Mouse (Mus musculus) T-helper 1 cell (primary cell): ENCODE data around the gene Usp4.

ENCODE experiments used
- in situ Hi-C: fragments of 300-600 bp; cut with MboI, MseI; formaldehyde crosslinking; loops from one replicate; pipeline ENCODE4 v1.15.1; 2025; ENCODE audit warnings: high pct_unique_total_duplicates

The Usp4 gene

DNA sequence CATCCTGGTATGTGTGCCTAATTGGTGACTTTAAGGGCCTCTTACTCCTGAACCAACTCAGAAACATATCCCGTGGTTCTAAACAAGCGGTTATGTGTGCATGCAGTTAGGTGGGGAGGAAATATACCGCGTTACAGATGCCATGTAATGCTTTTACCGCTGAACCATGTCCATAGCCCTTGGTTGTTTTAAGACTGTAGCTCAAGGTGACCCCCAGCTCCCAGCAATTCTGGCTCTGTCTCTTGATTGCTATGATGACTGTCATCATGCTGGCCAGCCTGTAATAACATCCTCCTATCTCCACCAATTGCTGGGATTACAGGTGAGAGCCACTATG is 6.5 kb upstream of the Usp4 start:
- in situ Hi-C loops, result loop anchor here (25.0 kb wide), 1 partner anchor 721 kb away; the partner anchor contains the start of genes Atrip and Trex1

GRCm38 (mm10) chr9:108341801-108342200 is 5.9 kb upstream of the Usp4 start:
- in situ Hi-C loops, result loop anchor here (25.0 kb wide), 1 partner anchor 720 kb away; the partner anchor contains the start of genes Atrip and Trex1

DNA sequence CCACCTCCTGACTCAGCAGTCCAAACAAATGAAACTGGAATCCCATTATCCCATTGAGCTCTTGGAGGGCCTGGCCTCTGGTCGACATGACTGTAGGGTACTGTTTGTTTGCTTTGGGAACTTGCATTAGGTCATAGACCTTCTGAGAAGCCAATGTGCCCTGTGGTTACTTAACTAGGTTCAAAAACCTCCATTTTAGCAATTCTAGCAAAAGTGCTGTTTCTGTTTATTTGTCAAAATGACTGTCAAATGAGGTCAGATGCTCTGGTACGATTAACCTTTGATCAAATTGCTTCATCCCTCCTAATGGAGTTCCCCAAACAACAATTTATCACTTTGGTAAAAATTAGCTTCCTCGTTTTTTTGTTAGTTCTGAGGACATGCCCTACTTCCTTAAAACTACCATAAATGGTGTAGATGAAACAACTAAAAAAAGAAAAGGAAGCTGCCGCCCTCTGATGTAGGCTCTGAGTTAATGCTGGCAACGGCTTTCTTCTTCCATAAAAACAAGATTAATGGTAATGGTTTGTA is 5.3 kb upstream of the Usp4 start:
- in situ Hi-C loops, result loop anchor here (25.0 kb wide), 1 partner anchor 720 kb away; the partner anchor contains the start of genes Atrip and Trex1

GRCm38 (mm10) chr9:108343331-108343730 is 4.3 kb upstream of the Usp4 start:
- in situ Hi-C loops, result loop anchor here (25.0 kb wide), 1 partner anchor 719 kb away; the partner anchor contains the start of genes Atrip and Trex1

- in situ Hi-C loops, result loop anchor here (25.0 kb wide), 1 partner anchor 718 kb away; the partner anchor contains the start of genes Atrip and Trex1
Observed at GRCm38 (mm10) chr9:108343835-108344234, 3.8 kb upstream of the Usp4 start.

DNA sequence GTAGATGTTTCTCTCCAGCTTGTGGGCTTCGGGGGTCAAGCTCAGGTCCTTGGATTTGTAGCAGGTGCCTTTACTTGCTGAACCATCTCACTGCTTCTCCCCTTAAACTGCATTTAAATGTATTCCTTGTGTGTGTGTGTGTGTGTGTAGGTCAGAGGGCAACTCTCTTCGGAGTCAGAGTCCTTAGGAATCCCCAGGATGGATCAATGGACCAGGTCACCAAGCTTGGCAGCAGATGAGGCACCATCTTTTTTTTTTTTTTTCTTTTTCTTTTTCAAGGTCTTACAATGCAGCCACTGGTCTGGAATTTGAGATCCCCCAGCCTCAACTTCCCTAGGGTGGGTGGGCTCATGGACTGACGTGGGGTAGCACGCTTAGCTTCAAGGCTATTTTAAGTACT is 3.2 kb upstream of the Usp4 start:
- in situ Hi-C loops, result loop anchor here (25.0 kb wide), 1 partner anchor 718 kb away; the partner anchor contains the start of genes Atrip and Trex1

GRCm38 (mm10) chr9:108347024-108347423 is 629 bp upstream of the Usp4 start:
- in situ Hi-C loops, result loop anchor here (25.0 kb wide), 1 partner anchor 715 kb away; the partner anchor contains the start of genes Atrip and Trex1

DNA sequence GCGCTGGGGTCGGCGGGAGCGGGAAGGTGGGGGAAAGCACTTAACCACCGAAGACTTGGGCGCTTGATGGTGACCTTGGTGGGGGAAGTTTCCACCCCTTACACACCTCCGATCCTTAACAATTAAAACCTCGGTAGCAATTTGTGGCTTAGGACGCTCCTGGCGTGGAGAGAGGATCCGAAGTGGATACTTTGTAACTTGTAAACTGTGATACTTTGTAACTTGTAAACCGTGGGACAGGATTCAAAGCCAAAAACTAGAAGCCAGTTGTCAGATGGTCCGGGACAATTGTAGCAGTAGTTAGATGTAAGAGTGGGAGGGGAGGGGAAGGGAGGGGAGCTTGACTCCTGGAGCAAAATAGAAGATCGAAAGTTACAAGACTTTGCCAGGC is 632 bp downstream of the Usp4 start:
- in situ Hi-C loops, result loop anchor here (25.0 kb wide), 1 partner anchor 714 kb away; the partner anchor contains the start of genes Atrip and Trex1

DNA sequence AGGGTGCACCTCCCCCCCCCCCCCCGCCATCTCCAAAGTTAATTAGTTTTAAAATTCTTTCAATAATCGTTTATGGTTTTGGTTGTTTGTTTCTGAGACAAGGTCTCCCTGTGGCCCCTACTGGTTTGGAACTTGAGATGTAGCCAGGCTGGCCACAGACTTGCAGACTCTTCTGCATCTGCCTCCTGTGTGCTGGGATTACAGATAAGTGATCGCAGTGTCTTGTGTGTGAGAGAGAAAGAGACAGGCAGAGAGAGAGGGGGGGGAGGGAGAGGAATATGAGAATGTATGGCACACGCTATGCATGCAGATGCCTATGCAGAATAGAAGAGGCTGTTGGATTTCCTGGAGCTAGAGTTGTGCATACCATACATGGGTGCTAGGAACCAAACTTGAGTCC is 2.1 kb downstream of the Usp4 start:
- in situ Hi-C loops, result loop anchor here (25.0 kb wide), 1 partner anchor 713 kb away; the partner anchor contains the start of genes Atrip and Trex1

DNA sequence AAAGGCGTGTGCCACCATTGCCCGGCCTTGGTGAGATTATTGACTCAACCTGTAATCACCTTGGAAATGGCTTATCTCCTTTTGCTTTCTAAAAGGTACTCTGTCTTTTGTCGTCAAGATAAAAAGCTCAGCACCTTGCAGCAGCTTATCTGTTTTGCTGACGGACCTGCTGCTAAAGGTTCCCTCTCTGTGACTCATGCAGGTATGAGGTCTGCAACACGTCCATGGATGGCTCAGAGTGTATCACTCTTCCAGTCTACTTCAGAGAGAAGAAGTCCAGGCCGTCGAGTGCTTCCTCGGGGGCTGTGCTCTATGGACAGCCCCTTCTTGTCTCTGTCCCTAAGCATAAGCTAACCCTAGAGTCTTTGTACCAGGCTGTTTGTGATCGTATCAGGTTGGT is 30.6 kb downstream of the Usp4 start:
- in situ Hi-C loops, result loop anchor here (5.0 kb wide), 1 partner anchor 164 kb away; no protein-coding TSS in a partner anchor

GRCm38 (mm10) chr9:108378736-108379135 is 31.1 kb downstream of the Usp4 start:
- in situ Hi-C loops, result loop anchor here (5.0 kb wide), 1 partner anchor 164 kb away; no protein-coding TSS in a partner anchor

DNA sequence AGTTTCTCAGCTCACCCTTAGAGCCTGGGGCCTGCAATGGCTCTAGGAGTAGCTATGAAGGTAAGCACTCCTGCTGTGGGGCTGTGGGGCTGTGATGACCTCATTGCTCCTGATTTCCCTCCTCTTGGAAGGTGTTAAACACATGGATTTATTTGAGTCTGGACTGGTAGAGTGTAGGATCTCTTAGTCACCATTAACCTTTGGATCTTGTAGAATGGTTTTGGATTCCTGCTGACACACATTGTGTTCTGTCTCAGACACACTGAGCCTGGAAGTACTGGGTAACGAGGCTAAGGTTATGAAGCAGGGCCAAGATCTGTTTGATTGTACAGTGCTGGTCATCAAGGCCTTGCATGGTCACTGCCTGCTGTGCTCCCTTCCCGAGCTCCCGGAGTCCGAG is 31.6 kb downstream of the Usp4 start:
- in situ Hi-C loops, result loop anchor here (5.0 kb wide), 1 partner anchor 163 kb away; no protein-coding TSS in a partner anchor

- in situ Hi-C loops, result loop anchor here (10.0 kb wide), 1 partner anchor 57 kb away; no protein-coding TSS in a partner anchor
Observed at GRCm38 (mm10) chr9:108381382-108381781, 33.7 kb downstream of the Usp4 start.

DNA sequence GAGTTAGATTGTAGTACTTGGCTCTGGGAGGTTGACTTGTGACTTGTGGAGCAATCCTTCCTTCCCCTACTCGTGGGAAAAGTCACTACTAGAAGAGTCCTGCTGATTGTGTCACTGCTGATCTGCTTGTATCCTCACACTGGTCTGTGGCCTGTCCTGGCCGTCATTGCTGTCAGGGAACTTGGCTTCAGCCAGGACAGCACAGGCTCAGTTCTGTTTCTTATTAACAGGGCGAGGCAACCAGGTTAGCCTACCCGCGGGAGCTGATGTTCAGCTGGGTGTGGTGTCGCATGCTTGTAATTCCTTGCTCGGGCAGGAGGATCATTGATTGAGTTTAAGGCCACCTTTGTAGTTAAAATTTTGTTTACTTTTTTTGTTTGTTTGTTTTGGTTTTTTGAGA is 37.4 kb downstream of the Usp4 start:
- in situ Hi-C loops, result loop anchor here (10.0 kb wide), 1 partner anchor 60 kb away; no protein-coding TSS in a partner anchor

DNA sequence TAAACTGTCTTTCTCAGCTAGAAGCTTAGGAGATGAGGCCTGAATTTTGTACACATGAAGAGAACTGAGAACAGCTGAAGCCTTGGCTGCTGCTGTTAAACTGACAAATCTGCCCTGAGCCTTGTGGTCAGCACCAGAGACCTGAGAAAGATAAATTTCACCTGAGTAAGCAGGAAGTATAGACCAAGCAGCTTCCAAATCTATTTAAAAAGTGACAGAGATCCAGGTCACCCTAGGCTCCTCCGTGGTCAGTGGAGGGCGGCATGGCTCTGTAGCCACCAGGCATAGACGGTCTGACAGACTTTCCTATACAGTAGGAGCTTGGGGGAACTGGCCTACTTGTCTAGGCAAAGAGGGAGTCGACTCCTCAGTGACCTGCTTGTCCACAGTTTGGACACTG is 39.2 kb downstream of the Usp4 start:
- in situ Hi-C loops, result loop anchor here (10.0 kb wide), 1 partner anchor 62 kb away; no protein-coding TSS in a partner anchor

DNA sequence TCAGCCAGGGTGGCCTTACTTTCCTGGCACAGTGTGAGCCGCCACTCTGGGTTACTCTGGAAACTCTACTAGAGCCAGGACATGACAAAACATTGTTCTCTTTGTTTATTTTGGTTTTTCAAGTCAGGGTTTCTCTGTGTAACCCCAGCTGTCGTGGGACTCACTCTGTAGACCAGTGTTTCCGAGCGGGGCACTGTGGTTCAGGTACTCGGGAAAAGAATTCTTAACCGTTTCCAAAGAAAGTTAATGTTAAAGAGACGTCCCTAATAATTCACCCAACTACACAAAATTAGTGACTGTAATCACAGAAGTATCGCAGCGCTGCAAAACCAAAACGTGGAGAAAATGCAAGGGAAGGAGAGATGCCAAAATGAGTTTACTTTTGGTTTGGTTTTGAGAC is 40.9 kb downstream of the Usp4 start:
- in situ Hi-C loops, result loop anchor here (10.0 kb wide), 1 partner anchor 64 kb away; no protein-coding TSS in a partner anchor

DNA sequence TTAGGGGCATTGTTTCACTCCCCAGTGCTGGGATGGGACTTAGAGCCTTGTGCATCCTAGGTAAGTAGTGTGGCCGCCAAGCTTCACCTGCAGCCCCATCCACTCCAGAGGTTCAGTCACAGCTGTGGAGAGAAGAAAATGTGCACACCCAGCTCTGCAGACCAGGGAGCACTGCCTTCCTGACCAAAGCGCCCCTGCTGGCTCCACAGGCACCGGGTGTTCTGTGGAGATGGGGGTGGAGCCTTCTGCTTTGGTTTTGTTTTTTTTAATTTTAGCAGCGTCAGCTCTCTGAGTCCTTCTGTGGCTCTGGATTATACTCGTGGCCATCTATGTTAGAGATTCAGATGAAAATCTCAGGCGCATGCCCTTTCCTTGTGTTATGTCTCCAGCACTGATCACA is 41.6 kb downstream of the Usp4 start:
- in situ Hi-C loops, result loop anchor here (10.0 kb wide), 1 partner anchor 64 kb away; no protein-coding TSS in a partner anchor

DNA sequence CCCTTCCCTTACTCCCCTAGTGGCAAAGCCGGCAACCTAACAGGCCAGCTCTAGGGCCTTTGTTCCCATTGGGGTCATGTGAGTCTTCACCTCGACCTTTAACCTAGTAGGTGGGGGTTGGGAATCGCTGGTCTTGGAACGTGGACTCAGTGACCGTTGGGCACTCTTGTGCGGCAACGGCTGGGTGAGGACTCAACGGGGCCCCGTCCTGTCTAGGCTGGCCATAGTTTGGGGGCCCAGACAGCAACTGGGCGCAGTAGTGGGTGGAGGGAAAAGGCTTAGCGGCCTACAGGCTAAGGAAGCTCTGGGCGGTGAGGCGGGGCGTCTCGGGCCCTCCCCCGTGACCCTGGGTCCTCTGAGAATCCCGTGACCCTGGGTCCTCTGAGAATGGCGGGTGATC is 45.0 kb downstream of the Usp4 start, which contains the start of gene 1700102P08Rik:
Gene 1700102P08Rik, plus strand, starts transcription at position 130 of the 400 bp plus-strand sequence.
- in situ Hi-C loops, result no loop called here

DNA sequence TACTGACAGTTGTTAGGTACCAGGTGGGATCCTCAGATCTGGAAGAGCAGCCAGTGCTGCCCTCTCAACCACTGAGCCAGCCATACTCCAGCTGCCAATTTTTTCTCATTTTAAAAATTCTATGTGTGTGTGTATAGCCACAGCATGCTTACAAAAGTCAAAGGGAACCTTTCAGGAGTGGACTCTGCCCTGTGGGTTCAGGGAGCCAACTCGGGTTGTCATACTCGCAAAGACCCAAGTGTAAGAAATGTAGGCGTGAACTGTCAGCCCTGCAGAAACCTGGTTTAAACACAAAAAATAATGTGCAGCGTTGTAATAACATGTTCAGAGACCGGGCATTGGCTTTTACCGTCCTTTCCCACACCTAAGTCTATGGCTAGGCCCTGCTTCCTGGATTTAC is 46.5 kb downstream of the Usp4 start:
- in situ Hi-C loops, result no loop called here

DNA sequence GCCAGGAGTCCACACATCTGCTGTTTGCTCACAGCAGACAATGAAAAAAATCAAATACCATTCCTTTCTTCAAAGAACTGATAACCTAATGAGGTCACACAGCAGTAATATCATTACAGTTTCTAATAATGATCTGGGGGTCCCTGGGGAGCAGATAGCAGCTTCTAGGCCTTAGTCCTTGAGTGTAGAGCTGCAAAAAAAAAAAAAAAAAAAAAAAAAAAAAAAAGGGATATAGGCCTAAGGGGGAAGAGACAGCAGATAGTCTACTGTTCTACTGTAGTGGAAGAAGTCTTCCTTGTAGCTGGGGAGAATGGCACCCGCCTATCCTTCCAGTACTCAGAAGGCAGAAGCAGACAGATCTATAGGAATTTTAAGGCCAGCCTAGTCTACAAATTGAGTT is 47.8 kb downstream of the Usp4 start:
- in situ Hi-C loops, result no loop called here

- in situ Hi-C loops, result no loop called here
Observed at GRCm38 (mm10) chr9:108398324-108398723, 50.7 kb downstream of the Usp4 start.

GRCm38 (mm10) chr9:108401186-108401960 is 53.7 kb downstream of the Usp4 start:
- in situ Hi-C loops, result no loop called here
